Mouse (Mus musculus): ENCODE data around the gene Gm11444.

GRCm38 (mm10) chr11:85811676-85812075 is 38.5 kb downstream of the Gm11444 start:
- TF ChIP-seq EP300 (optimal IDR thresholded peaks at IDR 0.05) = no peak
- TF ChIP-seq CTCF (IDR thresholded peaks at IDR 0.05; ENCODE audit: low read depth) = no peak
